Mouse (Mus musculus): ENCODE results near the gene Epha1.

DNA sequence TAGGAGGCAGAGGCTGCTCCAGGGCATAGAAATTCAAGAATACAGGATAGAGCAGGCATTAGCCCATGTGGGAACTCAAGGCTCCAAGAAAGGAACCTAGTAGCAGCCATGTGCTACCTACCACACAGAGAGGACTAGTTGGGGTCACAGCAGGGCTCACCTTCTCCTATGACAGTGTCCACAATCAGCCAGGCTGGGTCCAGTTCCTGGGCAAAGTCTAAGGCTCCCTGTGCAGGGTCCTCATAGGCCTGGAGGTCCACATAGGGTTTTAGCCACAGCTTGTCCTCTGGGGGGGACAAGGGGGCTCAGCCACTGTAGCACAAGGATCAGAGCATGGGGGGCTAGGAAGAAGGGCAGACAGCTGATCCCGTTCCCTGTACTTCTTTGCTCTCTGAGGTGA, 10.6 kb downstream of the Epha1 start:
- TF ChIP-seq CTCF (IDR thresholded peaks at IDR 0.05; ENCODE audit: insufficient read depth, low read depth, low read length) (no peak), POLR2A (IDR thresholded peaks at IDR 0.05; ENCODE audit: insufficient read depth, low read depth, low read length) (no peak)
